Comparison of ENCODE assay signal across 18 mouse cellular contexts in the genomic region with DNA sequence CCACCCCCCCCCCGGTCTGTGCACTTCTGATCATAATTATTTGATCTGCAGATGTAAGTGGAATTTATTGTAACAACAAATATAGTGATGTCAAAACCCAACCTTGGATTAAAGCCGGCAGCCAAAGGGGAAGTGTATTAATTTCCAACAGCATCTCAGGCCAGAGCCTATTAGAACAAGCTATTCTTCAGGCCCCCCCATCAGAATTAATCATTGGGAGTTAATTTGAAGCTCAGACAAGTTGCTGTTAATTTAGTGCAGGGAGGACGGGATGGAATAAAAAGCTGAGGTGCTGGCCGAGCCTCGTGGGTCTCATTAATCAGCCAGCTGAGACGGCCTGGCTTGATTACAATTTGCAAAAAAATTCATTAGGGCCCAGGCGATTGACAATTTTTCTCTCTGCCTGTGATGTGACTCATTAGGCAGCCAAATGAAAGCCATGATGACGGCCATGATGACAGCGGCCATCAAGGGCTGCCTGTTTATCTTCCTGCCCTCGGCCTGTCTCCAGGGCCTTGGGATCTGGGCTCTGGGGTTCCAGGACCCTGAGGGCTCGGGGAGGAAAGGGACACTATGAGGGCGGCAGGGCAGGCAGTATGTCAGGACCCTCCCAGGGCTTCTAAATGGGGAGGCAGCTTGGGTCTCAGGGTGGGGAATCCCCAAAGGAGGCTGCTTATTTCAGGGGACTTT. TPM values are rescaled to one million over a fixed set of nuclear protein-coding genes. Genes with fewer than 3 reads are reported as not detected.
DNase-seq lines count a peak whose midpoint lies in the region; ATAC-seq lines count a peak whose summit lies in the region.
"Had no signal": no experiment of that assay in that cellular context is flagged by ENCODE, and none has a peak within 500 bp of the region (broad histone marks: within the 10 kb centered on the region; RNA-seq: fewer than 3 reads in every experiment).

No protein-coding gene starts in this region.

- H3K9ac ChIP-seq in midbrain, embryonic 13.5 days (replicated peaks): peak overlapping the region; percentile 28; the same call in 1 of the 2 replicates
- no peak overlapping the region for H3K9ac ChIP-seq in midbrain, embryonic 15.5 days
- no peak overlapping the region for H3K9ac ChIP-seq in hindbrain, embryonic 16.5 days (ENCODE audit: low read depth, low read length)
- H3K9ac ChIP-seq: liver, embryonic 13.5 days; lung, embryonic 15.5 days; stomach, embryonic 15.5 days had no signal

- H3K27ac ChIP-seq in midbrain, embryonic 13.5 days: no peak overlapping the region
- H3K27ac ChIP-seq in midbrain, embryonic 15.5 days: no peak overlapping the region
- no peak overlapping the region for H3K27ac ChIP-seq in hindbrain, embryonic 10.5 days
- no peak overlapping the region for H3K27ac ChIP-seq in hindbrain, embryonic 16.5 days (ENCODE audit: low read depth, low read length)
- H3K27ac ChIP-seq: liver, embryonic 13.5 days; lung, embryonic 15.5 days; stomach, embryonic 15.5 days had no signal

- WGBS in midbrain, embryonic 13.5 days: 9% methylated on average over 12 of the region's 12 CpGs
- 13% methylated on average over 12 of the region's 12 CpGs for WGBS in midbrain, embryonic 15.5 days
- WGBS in hindbrain, embryonic 10.5 days: 19% methylated on average over 12 of the region's 12 CpGs
- 18% methylated on average over 12 of the region's 12 CpGs for WGBS in hindbrain, embryonic 16.5 days

- peak overlapping the region; percentile 33 for H3K4me2 ChIP-seq in midbrain, embryonic 13.5 days (replicated peaks)
- no peak overlapping the region; the same call in 1 of the 2 replicates for H3K4me2 ChIP-seq in midbrain, embryonic 15.5 days
- peak overlapping the region; percentile 28; the same call in 1 of the 2 replicates for H3K4me2 ChIP-seq in hindbrain, embryonic 16.5 days (ENCODE audit: low read length)
- H3K4me2 ChIP-seq: liver, embryonic 13.5 days; lung, embryonic 15.5 days; stomach, embryonic 15.5 days had no signal

- H3K9me3 ChIP-seq in midbrain, embryonic 13.5 days: no peaks in the 10 kb centered on the region
- H3K9me3 ChIP-seq in midbrain, embryonic 15.5 days: no peaks in the 10 kb centered on the region
- H3K9me3 ChIP-seq in hindbrain, embryonic 10.5 days: no peaks in the 10 kb centered on the region
- no peaks in the 10 kb centered on the region for H3K9me3 ChIP-seq in hindbrain, embryonic 16.5 days (ENCODE audit: control insufficient read depth, low read length)
- H3K9me3 ChIP-seq: liver, embryonic 13.5 days; lung, embryonic 15.5 days; stomach, embryonic 15.5 days had no signal

- peak overlapping the region; percentile 44; the same call in 1 of the 2 replicates for H3K4me3 ChIP-seq in midbrain, embryonic 13.5 days (replicated peaks)
- no peak overlapping the region for H3K4me3 ChIP-seq in midbrain, embryonic 15.5 days
- peak overlapping the region; percentile 77; the same call in 1 of the 2 replicates for H3K4me3 ChIP-seq in hindbrain, embryonic 10.5 days
- no peak overlapping the region for H3K4me3 ChIP-seq in hindbrain, embryonic 16.5 days (ENCODE audit: low read length)
- H3K4me3 ChIP-seq: liver, embryonic 13.5 days; lung, embryonic 15.5 days; stomach, embryonic 15.5 days had no signal

- ATAC-seq in midbrain, embryonic 13.5 days: no peak
- ATAC-seq in midbrain, embryonic 15.5 days (replicated peaks): no peak
- ATAC-seq in hindbrain, embryonic 16.5 days: no peak

- peaks cover 70% of the 10 kb centered on the region for H3K4me1 ChIP-seq in midbrain, embryonic 13.5 days (replicated peaks)
- peaks cover 38% of the 10 kb centered on the region for H3K4me1 ChIP-seq in midbrain, embryonic 15.5 days
- H3K4me1 ChIP-seq in hindbrain, embryonic 10.5 days (replicated peaks): peaks cover 93% of the 10 kb centered on the region
- peaks cover 29% of the 10 kb centered on the region for H3K4me1 ChIP-seq in hindbrain, embryonic 16.5 days (ENCODE audit: control insufficient read depth, insufficient read depth, low read depth, low read length)

- H3K36me3 ChIP-seq in midbrain, embryonic 13.5 days: no peaks in the 10 kb centered on the region
- no peaks in the 10 kb centered on the region for H3K36me3 ChIP-seq in midbrain, embryonic 15.5 days (replicated peaks)
- no peaks in the 10 kb centered on the region for H3K36me3 ChIP-seq in hindbrain, embryonic 10.5 days
- H3K36me3 ChIP-seq in hindbrain, embryonic 16.5 days (ENCODE audit: control insufficient read depth, insufficient read depth, low read length): no peaks in the 10 kb centered on the region
- H3K36me3 ChIP-seq: G1E; liver, embryonic 13.5 days; lung, embryonic 15.5 days; stomach, embryonic 15.5 days had no signal

- peaks cover 100% of the 10 kb centered on the region for H3K27me3 ChIP-seq in midbrain, embryonic 13.5 days
- peaks cover 88% of the 10 kb centered on the region for H3K27me3 ChIP-seq in midbrain, embryonic 15.5 days (replicated peaks)
- peaks cover 100% of the 10 kb centered on the region for H3K27me3 ChIP-seq in hindbrain, embryonic 10.5 days (ENCODE audit: insufficient read depth, poor library complexity, severe bottlenecking)
- H3K27me3 ChIP-seq in hindbrain, embryonic 16.5 days (replicated peaks; ENCODE audit: control insufficient read depth, insufficient read depth, low read length): peaks cover 47% of the 10 kb centered on the region

- DNase-seq in hindbrain, embryonic 10.5 days (ENCODE audit: low spot score): no peak
- no peak for DNase-seq in adipocyte (ENCODE audit: low spot score)
- DNase-seq in lung, postnatal 25 days (ENCODE audit: low spot score): no peak
- no peak for DNase-seq in adrenal gland, postnatal 4 days (ENCODE audit: low spot score in 2 of 2)
- DNase-seq: cerebellum, adult 2 months; heart, adult 18-20 months; kidney, adult 2 months; kidney, postnatal 14 days; layer of hippocampus, adult 9-11 months; liver, embryonic 13.5 days had no signal

RNA-seq across cellular contexts. Expression of a gene that starts 5.3 kb away (rescaled TPM):
- polyA plus RNA-seq in midbrain, embryonic 13.5 days (2015; fragmentation: Nextera tagmentation; extraction: Ambion mirVana): 33.3 and 72.3 TPM in 2 replicates
- polyA plus RNA-seq in midbrain, embryonic 15.5 days (2015; fragmentation: Nextera tagmentation; extraction: Ambion mirVana): 18.4 and 23.8 TPM in 2 replicates
- polyA plus RNA-seq in hindbrain, embryonic 10.5 days (2016; fragmentation: Nextera tagmentation; extraction: Ambion mirVana): 27.2 and 41.2 TPM in 2 replicates
- 33.0 and 35.8 TPM in 2 replicates for polyA plus RNA-seq in hindbrain, embryonic 16.5 days (2015; fragmentation: Nextera tagmentation; extraction: Ambion mirVana)
- not detected for total RNA-seq in adrenal gland, postnatal 4 days (2021)
- total RNA-seq: adrenal gland, adult 18-20 months; heart, adult 18-20 months; monocyte, adult 5-6 weeks had no signal
- polyA plus RNA-seq: G1E; kidney, adult 2 months had no signal

Comparison
In these comparisons a context has a peak if more than half of its experiments do, and no peak if none do; other contexts are left out.
1. H3K4me3 ChIP-seq: peak in midbrain, embryonic 13.5 days (single experiment) and hindbrain, embryonic 10.5 days (single experiment); none in midbrain, embryonic 15.5 days (single experiment) and hindbrain, embryonic 16.5 days (single experiment).